Mouse (Mus musculus): ENCODE measurements at regions not wholly inside any gene's neighbourhood (a gene's known extent, or its start where the extent isn't known, plus 50 kb on each side); places are given as distances from the start of the nearest gene placed in this dataset.

DNA sequence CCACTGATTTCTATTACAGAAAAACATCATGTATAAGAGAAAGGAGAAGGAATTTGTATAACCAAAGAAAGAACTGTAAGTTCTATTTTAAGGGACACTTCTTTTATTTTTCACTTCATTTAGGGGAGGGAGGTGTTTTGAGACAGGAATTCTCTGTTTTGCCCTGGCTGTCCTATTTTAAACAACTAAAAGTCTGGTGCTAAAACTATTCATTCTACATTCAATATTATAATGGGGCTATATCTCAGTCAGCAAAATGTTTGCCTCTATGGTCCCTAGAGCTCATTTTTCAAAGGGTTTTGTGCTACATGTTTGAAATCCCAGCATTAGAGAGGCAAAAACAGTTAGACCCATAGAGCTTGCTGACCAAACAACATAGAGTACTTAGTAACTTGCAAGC, 632.8 kb upstream of the Map3k7 start:
- TF ChIP-seq POLR2A (IDR thresholded peaks at IDR 0.05; ENCODE audit: control insufficient read depth in 1 of 2, insufficient read depth in 1 of 2, low read depth in 1 of 2, low read length in 2 of 2, poor library complexity in 1 of 2) (no peak), BHLHE40 (IDR thresholded peaks at IDR 0.05; ENCODE audit: borderline replicate concordance, low read depth, low read length) (no peak), CTCF (IDR thresholded peaks at IDR 0.05 in 2 of 3, conservative IDR thresholded peaks at IDR 0.05 in 1 of 3; ENCODE audit: control insufficient read depth in 1 of 3, insufficient read depth in 1 of 3, low read depth in 2 of 3, low read length in 3 of 3, poor library complexity in 1 of 3, severe bottlenecking in 1 of 3) (no peak), ZMIZ1 (IDR thresholded peaks at IDR 0.05; ENCODE audit: low read depth, low read length) (no peak), POLR2AphosphoS2 (IDR thresholded peaks at IDR 0.05; ENCODE audit: low read length) (no peak), KAT2A (conservative IDR thresholded peaks at IDR 0.05; ENCODE audit: low read depth, low read length) (no peak), TAL1 (IDR thresholded peaks at IDR 0.05; ENCODE audit: low read length) (no peak), EP300 (IDR thresholded peaks at IDR 0.05; ENCODE audit: low read depth in 1 of 2, low read length in 2 of 2) (no peak), ETS1 (IDR thresholded peaks at IDR 0.05; ENCODE audit: low read depth, low read length) (no peak), CHD2 (IDR thresholded peaks at IDR 0.05; ENCODE audit: low read length) (no peak), RCOR1 (IDR thresholded peaks at IDR 0.05; ENCODE audit: low read depth, low read length) (no peak)

Data from MEL (cell line).